Comparison of ENCODE assay signal across 8 mouse cellular contexts in genomic region chr1:189727884-189728783, GRCm38 (mm10). TPM values are rescaled to one million over a fixed set of nuclear protein-coding genes. Genes with fewer than 3 reads are reported as not detected.
DNase-seq lines count a peak whose midpoint lies in the region; ATAC-seq and TF ChIP-seq lines count a peak whose summit lies in the region.

Ptpn14 (plus strand) TSS chr1:189728268.

- peaks cover 63% of the 10 kb centered on the region for H3K27me3 ChIP-seq in erythroblast, embryonic 14.5 days (ENCODE audit: control insufficient read depth)
- no peaks in the 10 kb centered on the region for H3K27me3 ChIP-seq in embryonic facial prominence, embryonic 11.5 days (ENCODE audit: control insufficient read depth, insufficient read depth, low read length)
- H3K27me3 ChIP-seq in heart, embryonic 10.5 days (ENCODE audit: insufficient read depth, poor library complexity, severe bottlenecking) = no peaks in the 10 kb centered on the region; the same call in 1 of the 2 replicates
- no peaks in the 10 kb centered on the region for H3K27me3 ChIP-seq in kidney, embryonic 14.5 days (ENCODE audit: control insufficient read depth, insufficient read depth, low read length)
- H3K27me3 ChIP-seq in liver, embryonic 14.5 days (ENCODE audit: control insufficient read depth, insufficient read depth, low read length) = peaks cover 47% of the 10 kb centered on the region
- H3K27me3 ChIP-seq in neural tube, embryonic 14.5 days (ENCODE audit: control insufficient read depth, insufficient read depth, low read length) = peaks cover 20% of the 10 kb centered on the region

- no peak for TF ChIP-seq EP300 in liver, embryonic 14.5 days (IDR thresholded peaks at IDR 0.05; ENCODE audit: low read depth)

- H3K9ac ChIP-seq in embryonic facial prominence, embryonic 11.5 days (replicated peaks; ENCODE audit: low read length) = peak within 1 kb of the TSS; percentile 80
- peak within 1 kb of the TSS; percentile 92 for H3K9ac ChIP-seq in kidney, embryonic 14.5 days (ENCODE audit: low read depth, low read length)
- H3K9ac ChIP-seq in liver, embryonic 14.5 days (replicated peaks) = no peak within 1 kb of the TSS
- peak within 1 kb of the TSS; percentile 52 for H3K9ac ChIP-seq in neural tube, embryonic 14.5 days (replicated peaks; ENCODE audit: low read depth, low read length)

- no peaks in the 10 kb centered on the region for H3K9me3 ChIP-seq in erythroblast, embryonic 14.5 days (ENCODE audit: control insufficient read depth, low read length)
- no peaks in the 10 kb centered on the region for H3K9me3 ChIP-seq in embryonic facial prominence, embryonic 11.5 days (replicated peaks; ENCODE audit: control insufficient read depth, low read length)
- H3K9me3 ChIP-seq in heart, embryonic 10.5 days = no peaks in the 10 kb centered on the region
- no peaks in the 10 kb centered on the region for H3K9me3 ChIP-seq in kidney, embryonic 14.5 days (ENCODE audit: control insufficient read depth, low read length)
- H3K9me3 ChIP-seq in liver, embryonic 14.5 days (ENCODE audit: control insufficient read depth, low read length) = no peaks in the 10 kb centered on the region
- no peaks in the 10 kb centered on the region for H3K9me3 ChIP-seq in neural tube, embryonic 14.5 days (ENCODE audit: control insufficient read depth, low read length)

- peak within 1 kb of the TSS; percentile 82 for H3K27ac ChIP-seq in embryonic facial prominence, embryonic 11.5 days (replicated peaks; ENCODE audit: low read depth, low read length)
- peak within 1 kb of the TSS; percentile 91 for H3K27ac ChIP-seq in heart, embryonic 10.5 days
- peak within 1 kb of the TSS; percentile 99 for H3K27ac ChIP-seq in kidney, embryonic 14.5 days (ENCODE audit: low read depth, low read length)
- H3K27ac ChIP-seq in liver, embryonic 14.5 days = no peak within 1 kb of the TSS
- peak within 1 kb of the TSS; percentile 23; the same call in 1 of the 2 replicates for H3K27ac ChIP-seq in neural tube, embryonic 14.5 days (ENCODE audit: low read depth, low read length)

- H3K4me3 ChIP-seq in erythroblast, embryonic 14.5 days (replicated peaks) = peak within 1 kb of the TSS; percentile 32
- H3K4me3 ChIP-seq in embryonic facial prominence, embryonic 11.5 days (ENCODE audit: low read depth, low read length) = peak within 1 kb of the TSS; percentile 75
- peak within 1 kb of the TSS; percentile 75 for H3K4me3 ChIP-seq in heart, embryonic 10.5 days
- H3K4me3 ChIP-seq in kidney, embryonic 14.5 days (ENCODE audit: low read length) = peak within 1 kb of the TSS; percentile 88
- H3K4me3 ChIP-seq in liver, embryonic 14.5 days (ENCODE audit: insufficient read depth in 1 of 2, low read depth in 2 of 2, low read length in 2 of 2) = peak within 1 kb of the TSS; percentile 47 to 55
- peak within 1 kb of the TSS; percentile 58 for H3K4me3 ChIP-seq in neural tube, embryonic 14.5 days (ENCODE audit: low read depth, low read length)

- no peak for ATAC-seq in erythroblast, adult 5-6 weeks (replicated peaks; ENCODE audit: low FRiP score, poor library complexity, severe bottlenecking)
- peak; percentile 88 for ATAC-seq in embryonic facial prominence, embryonic 11.5 days (replicated peaks; ENCODE audit: insufficient number of reproducible peaks, low FRiP score, low TSS enrichment, low read depth)
- ATAC-seq in kidney, embryonic 14.5 days (ENCODE audit: low FRiP score, low TSS enrichment) = peak; percentile 92
- ATAC-seq in liver, embryonic 14.5 days (ENCODE audit: insufficient read depth) = peak; percentile 69
- ATAC-seq in neural tube, embryonic 14.5 days (ENCODE audit: low read depth) = peak; percentile 93

- H3K4me2 ChIP-seq in embryonic facial prominence, embryonic 11.5 days (ENCODE audit: low read depth, low read length) = peak within 1 kb of the TSS; percentile 79
- peak within 1 kb of the TSS; percentile 74 for H3K4me2 ChIP-seq in kidney, embryonic 14.5 days (replicated peaks; ENCODE audit: low read depth, low read length)
- peak within 1 kb of the TSS; percentile 53 for H3K4me2 ChIP-seq in liver, embryonic 14.5 days (ENCODE audit: low read depth)
- H3K4me2 ChIP-seq in neural tube, embryonic 14.5 days (ENCODE audit: low read depth, low read length) = peak within 1 kb of the TSS; percentile 98

- under 1% methylated on average over 79 of the region's 98 CpGs for WGBS in embryonic facial prominence, embryonic 11.5 days
- under 1% methylated on average over 93 of the region's 98 CpGs for WGBS in heart, embryonic 10.5 days
- WGBS in kidney, embryonic 14.5 days = under 1% methylated on average over 80 of the region's 98 CpGs
- WGBS in liver, embryonic 14.5 days (ENCODE audit: insufficient replicate concordance) = under 1% methylated on average over 97 of the region's 98 CpGs
- WGBS in neural tube, embryonic 14.5 days = under 1% methylated on average over 91 of the region's 98 CpGs

- DNase-seq in embryonic facial prominence, embryonic 11.5 days (ENCODE audit: low spot score) = peak; percentile 93
- DNase-seq in heart, embryonic 10.5 days (ENCODE audit: low spot score) = peak; percentile 92
- DNase-seq in liver, embryonic 14.5 days (ENCODE audit: low read depth in 3 of 3, low spot score in 3 of 3) = no peak
- peak; percentile 82 for DNase-seq in thymus, postnatal 14 days

- H3K4me1 ChIP-seq in erythroblast, embryonic 14.5 days (ENCODE audit: control insufficient read depth) = no peaks in the 10 kb centered on the region
- no peaks in the 10 kb centered on the region; the same call in 1 of the 2 replicates for H3K4me1 ChIP-seq in embryonic facial prominence, embryonic 11.5 days (ENCODE audit: control insufficient read depth, insufficient read depth, low read length)
- peaks cover 55% of the 10 kb centered on the region for H3K4me1 ChIP-seq in heart, embryonic 10.5 days
- peaks cover 53% of the 10 kb centered on the region for H3K4me1 ChIP-seq in kidney, embryonic 14.5 days (ENCODE audit: control insufficient read depth, insufficient read depth, low read length)
- no peaks in the 10 kb centered on the region for H3K4me1 ChIP-seq in liver, embryonic 14.5 days (replicated peaks; ENCODE audit: control insufficient read depth in 2 of 2, insufficient read depth in 2 of 2, low read length in 1 of 2)
- peaks cover 6% of the 10 kb centered on the region; the same call in 1 of the 2 replicates for H3K4me1 ChIP-seq in neural tube, embryonic 14.5 days (ENCODE audit: control insufficient read depth, insufficient read depth, low read length)

- no peaks in the 10 kb centered on the region for H3K36me3 ChIP-seq in erythroblast, embryonic 14.5 days (ENCODE audit: control insufficient read depth)
- H3K36me3 ChIP-seq in embryonic facial prominence, embryonic 11.5 days (replicated peaks; ENCODE audit: control insufficient read depth, insufficient read depth, low read depth, low read length) = no peaks in the 10 kb centered on the region
- H3K36me3 ChIP-seq in heart, embryonic 10.5 days = no peaks in the 10 kb centered on the region
- H3K36me3 ChIP-seq in kidney, embryonic 14.5 days (ENCODE audit: control insufficient read depth, insufficient read depth, low read length) = no peaks in the 10 kb centered on the region; the same call in 1 of the 2 replicates
- no peaks in the 10 kb centered on the region for H3K36me3 ChIP-seq in liver, embryonic 14.5 days (replicated peaks; ENCODE audit: control insufficient read depth, insufficient read depth, low read depth)
- H3K36me3 ChIP-seq in neural tube, embryonic 14.5 days (ENCODE audit: control insufficient read depth, insufficient read depth, low read length) = no peaks in the 10 kb centered on the region

- TF ChIP-seq CTCF in liver, embryonic 14.5 days (IDR thresholded peaks at IDR 0.05; ENCODE audit: low read depth) = no peak

RNA-seq across cellular contexts. Expression of gene Ptpn14, which starts in this region (rescaled TPM):
- polyA plus RNA-seq in erythroblast, embryonic 14.5 days (2012) = 0.01 TPM in 1 of 2 replicates, not detected in the other
- total RNA-seq in erythroblast, adult 5-6 weeks (2015; ENCODE audit: low replicate concordance) = 0.84 and 1.5 TPM in 2 replicates
- 0.56 and 1.3 TPM in 2 replicates for total RNA-seq in erythroblast, adult 5-6 weeks (2017; ENCODE audit: low replicate concordance)
- 7.7 and 8.0 TPM in 2 replicates for polyA plus RNA-seq in embryonic facial prominence, embryonic 11.5 days (2014; fragmentation: Nextera tagmentation; extraction: Ambion mirVana)
- 7.2 and 9.6 TPM in 2 replicates for polyA plus RNA-seq in heart, embryonic 10.5 days (2016; fragmentation: Nextera tagmentation; extraction: Ambion mirVana)
- 13.3 and 21.1 TPM in 2 replicates for polyA plus RNA-seq in kidney, embryonic 14.5 days (2014; fragmentation: Nextera tagmentation; extraction: Ambion mirVana)
- polyA plus RNA-seq in liver, embryonic 14.5 days (2012; rRNA removed) = 0.39 and 0.50 TPM in 2 replicates
- polyA plus RNA-seq in liver, embryonic 14.5 days (2014; fragmentation: Nextera tagmentation; extraction: Ambion mirVana) = 0.22 and 0.30 TPM in 2 replicates
- polyA plus RNA-seq in neural tube, embryonic 14.5 days (2014; fragmentation: Nextera tagmentation; extraction: Ambion mirVana) = 0.92 and 1.9 TPM in 2 replicates

Comparison
In these comparisons a context has a peak if more than half of its experiments do, and no peak if none do; other contexts are left out.
1. Peak in ATAC-seq, H3K4me3 ChIP-seq and H3K4me2 ChIP-seq in liver, embryonic 14.5 days; RNA of the gene not detected or under 1 TPM.
2. H3K4me3 ChIP-seq: peak in every context shown above with its lines; median percentile 88 in kidney, embryonic 14.5 days; 75 in embryonic facial prominence, embryonic 11.5 days; 75 in heart, embryonic 10.5 days; 58 in neural tube, embryonic 14.5 days; 51 in liver, embryonic 14.5 days; 32 in erythroblast, embryonic 14.5 days.
3. DNase-seq: peak in embryonic facial prominence, embryonic 11.5 days (single experiment), heart, embryonic 10.5 days (single experiment) and thymus, postnatal 14 days (single experiment); none in liver, embryonic 14.5 days (0 of 3).
4. Peak in every context shown above with its lines, with median percentiles within 50 percentile points of each other: H3K4me2 ChIP-seq.